Mouse (Mus musculus): Measurements from ENCODE around the gene Gm9.
"Not testable (repeated sequence)": the region's sequence is repeated elsewhere in the genome, so short reads cannot be mapped to it uniquely, and the experiment has no call there.

Gm9 gene

GRCm38 (mm10) chrX:37210941-37211340 lies at the start of gene Gm9:
Gm9 (minus strand) TSS chrX:37211041.
- DNase-seq (ENCODE audit: low read depth in 1 of 2, low spot score in 2 of 2): no peak

GRCm38 (mm10) chrX:37249619-37250018 lies 38.8 kb upstream of the Gm9 start, which contains the start of gene Rhox3a:
Rhox3a (plus strand) TSS chrX:37249919.
- not testable (repeated sequence) for DNase-seq (ENCODE audit: low read depth in 1 of 2, low spot score in 2 of 2)

GRCm38 (mm10) chrX:37244676-37245075 lies 33.8 kb upstream of the Gm9 start, which contains the start of gene Rhox2a:
Rhox2a (plus strand) TSS chrX:37244976.
- not testable (repeated sequence) for DNase-seq (ENCODE audit: low read depth in 1 of 2, low spot score in 2 of 2)

GRCm38 (mm10) chrX:37222158-37222557 lies 11.3 kb upstream of the Gm9 start, which contains the start of gene Rhox1:
Rhox1 (minus strand) TSS chrX:37222258.
- not testable (repeated sequence) for DNase-seq (ENCODE audit: low read depth in 1 of 2, low spot score in 2 of 2)

- no peak for DNase-seq (ENCODE audit: low read depth in 1 of 2, low spot score in 2 of 2)
Measured at GRCm38 (mm10) chrX:37198676-37199075, 12.2 kb downstream of the Gm9 start.

- DNase-seq (ENCODE audit: low read depth in 1 of 2, low spot score in 2 of 2): no peak
Measured at GRCm38 (mm10) chrX:37191744-37192379, 19.0 kb downstream of the Gm9 start.

- DNase-seq (ENCODE audit: low read depth in 1 of 2, low spot score in 2 of 2): peak; percentile 3 to 26
Measured at GRCm38 (mm10) chrX:37191105-37191743, 19.6 kb downstream of the Gm9 start, which contains the start of the genes Ndufa1 and Rnf113a1. Ndufa1 (minus strand) TSS chrX:37191163. Rnf113a1 (plus strand) TSS chrX:37191245.

- DNase-seq (ENCODE audit: low read depth in 1 of 2, low spot score in 2 of 2): no peak
Measured at GRCm38 (mm10) chrX:37190755-37191104, 20.1 kb downstream of the Gm9 start.

- not testable (repeated sequence) for DNase-seq (ENCODE audit: low read depth in 1 of 2, low spot score in 2 of 2)
Measured at GRCm38 (mm10) chrX:37184401-37184800, 26.4 kb downstream of the Gm9 start.

GRCm38 (mm10) chrX:37168742-37169141 lies 42.1 kb downstream of the Gm9 start, which contains the start of gene Akap14:
Akap14 (minus strand) TSS chrX:37168842.
- no peak for DNase-seq (ENCODE audit: low read depth in 1 of 2, low spot score in 2 of 2)

- no peak for DNase-seq (ENCODE audit: low read depth in 1 of 2, low spot score in 2 of 2)
Measured at GRCm38 (mm10) chrX:37167085-37167484, 43.8 kb downstream of the Gm9 start.

- no peak for DNase-seq (ENCODE audit: low read depth in 1 of 2, low spot score in 2 of 2)
Measured at GRCm38 (mm10) chrX:37163115-37163514, 47.7 kb downstream of the Gm9 start.

GRCm38 (mm10) chrX:37161169-37161568 lies 49.7 kb downstream of the Gm9 start:
- no peak for DNase-seq (ENCODE audit: low read depth in 1 of 2, low spot score in 2 of 2)

All from monocyte, adult 2 months (primary cell).